Mouse (Mus musculus) liver, embryonic 15.5 days (tissue): ENCODE results near the gene Jpt1. TPM values are rescaled to one million over a fixed set of nuclear protein-coding genes. Genes with fewer than 3 reads are reported as not detected.

Experiments used
- ATAC-seq: fragments of 200-750 bp; cut with Nextera tagmentation; 2 replicates; pipeline ENCODE4 v1.8.0; 2017; ENCODE audit warnings: moderate number of reproducible peaks, mild to moderate bottlenecking, moderate library complexity; ENCODE audit not compliant: insufficient read depth
- H3K27ac ChIP-seq: fragments of 300-500 bp; sonication (generic); replicated peaks from 2 replicates; pipeline ENCODE4 v1.5.1; 2015; ENCODE audit warnings: mild to moderate bottlenecking, inconsistent platforms
- H3K27me3 ChIP-seq: fragments of 300-500 bp; sonication (generic); 2 replicates; pipeline ENCODE4 v1.6.1; 2015; ENCODE audit warnings: mild to moderate bottlenecking, inconsistent platforms
- H3K36me3 ChIP-seq: fragments of 300-500 bp; sonication (generic); replicated peaks from 2 replicates; pipeline ENCODE4 v1.6.1; 2015; ENCODE audit warnings: moderate library complexity, mild to moderate bottlenecking, inconsistent platforms
- H3K4me1 ChIP-seq: fragments of 300-500 bp; sonication (generic); replicated peaks from 2 replicates; pipeline ENCODE4 v1.6.1; 2015; ENCODE audit warnings: inconsistent platforms
- H3K4me2 ChIP-seq: fragments of 300-500 bp; sonication (generic); 2 replicates; pipeline ENCODE4 v1.6.1; 2015; ENCODE audit warnings: moderate library complexity, mild to moderate bottlenecking, inconsistent platforms
- H3K4me3 ChIP-seq: fragments of 300-500 bp; sonication (generic); replicated peaks from 2 replicates; pipeline ENCODE4 v1.5.1; 2015; ENCODE audit warnings: mild to moderate bottlenecking, inconsistent platforms
- H3K9ac ChIP-seq: fragments of 300-500 bp; sonication (generic); 2 replicates; pipeline ENCODE4 v1.6.1; 2015; ENCODE audit warnings: moderate library complexity, mild to moderate bottlenecking, inconsistent platforms
- H3K9me3 ChIP-seq: fragments of 300-500 bp; sonication (generic); replicated peaks from 2 replicates; pipeline ENCODE4 v1.6.1; 2016; ENCODE audit warnings: inconsistent platforms
- WGBS: fragments of 180-500 bp; shearing (Covaris S2); methylation state at CpG from one replicate; pipeline ENCODE4 v1.1.7; 2015; ENCODE audit warnings: mixed read lengths; ENCODE audit not compliant: insufficient replicate concordance; 5-methylcytosine and 5-hydroxymethylcytosine counted together
- polyA plus RNA-seq: library from polyadenylated mRNA; unstranded; fragments of >200 nt; fragmentation: Nextera tagmentation; extraction: Ambion mirVana; gene quantifications from 2 replicates; pipeline ENCODE4 v1.2.1, GENCODE M21; 2015

The Jpt1 gene
- polyA plus RNA-seq, 1 experiment from 2014 or later, result 233 TPM

GRCm38 (mm10) chr11:115473626-115474275 is 40.4 kb downstream of the Jpt1 start:
- H3K4me3 ChIP-seq, result no peak overlapping the region; the same call in 1 of the 2 replicates
- no peak overlapping the region for H3K9ac ChIP-seq
- 20% methylated on average over 15 of the region's 15 CpGs for WGBS

GRCm38 (mm10) chr11:115472183-115472582 is 42.0 kb downstream of the Jpt1 start:
- no peak overlapping the region for H3K9ac ChIP-seq
- no peaks in the 10 kb centered on the region for H3K9me3 ChIP-seq
- 69% methylated on average over 7 of the region's 7 CpGs for WGBS
- no peaks in the 10 kb centered on the region for H3K36me3 ChIP-seq
- no peak for ATAC-seq
- no peak overlapping the region for H3K4me2 ChIP-seq
- H3K4me3 ChIP-seq, result no peak overlapping the region
- H3K27ac ChIP-seq, result no peak overlapping the region
- peaks cover 39% of the 10 kb centered on the region for H3K4me1 ChIP-seq
- no peaks in the 10 kb centered on the region for H3K27me3 ChIP-seq

More at GRCm38 (mm10) chr11:115473626-115474275, 40.4 kb downstream of the Jpt1 start:
- Histone ChIP-seq H3K9me3 (no peaks in the 10 kb centered on the region), H3K27ac (peak overlapping the region; percentile 83), H3K4me2 (peak overlapping the region; percentile 54), H3K4me1 (peaks cover 40% of the 10 kb centered on the region), H3K36me3 (no peaks in the 10 kb centered on the region), H3K27me3 (no peaks in the 10 kb centered on the region)
- peak; percentile 46 for ATAC-seq

- ATAC-seq, result no peak
These were observed 47.0 kb downstream of the Jpt1 start for GRCm38 (mm10) chr11:115467217-115467618.

GRCm38 (mm10) chr11:115464851-115465250 is 49.3 kb downstream of the Jpt1 start:
- H3K27me3 ChIP-seq, result peaks cover 23% of the 10 kb centered on the region; the same call in 1 of the 2 replicates
- H3K9me3 ChIP-seq, result no peaks in the 10 kb centered on the region
- no peak overlapping the region for H3K4me3 ChIP-seq
- no peak overlapping the region for H3K9ac ChIP-seq
- no peak overlapping the region for H3K4me2 ChIP-seq
- H3K36me3 ChIP-seq, result no peaks in the 10 kb centered on the region
- no peak overlapping the region for H3K27ac ChIP-seq
- H3K4me1 ChIP-seq, result no peaks in the 10 kb centered on the region
- ATAC-seq, result no peak
- WGBS, result 72% methylated on average over 8 of the region's 8 CpGs

More at GRCm38 (mm10) chr11:115467217-115467618, 47.0 kb downstream of the Jpt1 start:
- Histone ChIP-seq H3K36me3 (no peaks in the 10 kb centered on the region), H3K27me3 (peaks cover 13% of the 10 kb centered on the region; the same call in 1 of the 2 replicates), H3K4me1 (no peaks in the 10 kb centered on the region), H3K9me3 (no peaks in the 10 kb centered on the region), H3K9ac (no peak overlapping the region), H3K4me2 (no peak overlapping the region), H3K27ac (no peak overlapping the region), H3K4me3 (no peak overlapping the region)
- WGBS, result 45% methylated on average over 4 of the region's 4 CpGs

- Histone ChIP-seq H3K9me3 (no peaks in the 10 kb centered on the region), H3K27me3 (peaks cover 23% of the 10 kb centered on the region; the same call in 1 of the 2 replicates), H3K36me3 (no peaks in the 10 kb centered on the region), H3K4me2 (no peak overlapping the region), H3K27ac (no peak overlapping the region), H3K4me3 (no peak overlapping the region), H3K9ac (no peak overlapping the region), H3K4me1 (no peaks in the 10 kb centered on the region)
- WGBS, result 61% methylated on average over 11 of the region's 11 CpGs
- ATAC-seq, result no peak
These were observed 50.8 kb downstream of the Jpt1 start for GRCm38 (mm10) chr11:115463397-115463796.

- H3K27ac ChIP-seq, result no peak within 1 kb of the TSS
These were observed 51.8 kb downstream of the Jpt1 start, which contains the start of gene Slc16a5 for GRCm38 (mm10) chr11:115462243-115462891. Gene Slc16a5, plus strand, starts transcription at chr11:115462474.

GRCm38 (mm10) chr11:115461846-115462242 is 52.3 kb downstream of the Jpt1 start:
- no peak overlapping the region for H3K9ac ChIP-seq
- no peak for ATAC-seq
- H3K4me2 ChIP-seq, result no peak overlapping the region
- 57% methylated on average over 5 of the region's 5 CpGs for WGBS
- no peaks in the 10 kb centered on the region for H3K9me3 ChIP-seq
- peaks cover 23% of the 10 kb centered on the region; the same call in 1 of the 2 replicates for H3K27me3 ChIP-seq
- no peak overlapping the region for H3K4me3 ChIP-seq
- no peaks in the 10 kb centered on the region; the same call in 1 of the 2 replicates for H3K4me1 ChIP-seq
- H3K36me3 ChIP-seq, result no peaks in the 10 kb centered on the region
- no peak overlapping the region for H3K27ac ChIP-seq

More at GRCm38 (mm10) chr11:115462243-115462891, 51.8 kb downstream of the Jpt1 start, which contains the start of gene Slc16a5:
- Histone ChIP-seq H3K27me3 (peaks cover 23% of the 10 kb centered on the region; the same call in 1 of the 2 replicates), H3K4me3 (no peak within 1 kb of the TSS), H3K4me1 (no peaks in the 10 kb centered on the region; the same call in 1 of the 2 replicates), H3K9ac (no peak within 1 kb of the TSS), H3K36me3 (no peaks in the 10 kb centered on the region), H3K9me3 (no peaks in the 10 kb centered on the region), H3K4me2 (no peak within 1 kb of the TSS)
- ATAC-seq, result peak; percentile 16; the same call in 1 of the 2 replicates
- WGBS, result 51% methylated on average over 16 of the region's 16 CpGs

GRCm38 (mm10) chr11:115460976-115461375 is 53.2 kb downstream of the Jpt1 start:
- H3K27ac ChIP-seq, result no peak overlapping the region
- no peaks in the 10 kb centered on the region for H3K9me3 ChIP-seq
- 24% methylated on average over 8 of the region's 8 CpGs for WGBS
- no peak overlapping the region for H3K4me2 ChIP-seq
- no peaks in the 10 kb centered on the region for H3K36me3 ChIP-seq
- H3K9ac ChIP-seq, result no peak overlapping the region
- peaks cover 23% of the 10 kb centered on the region; the same call in 1 of the 2 replicates for H3K27me3 ChIP-seq
- no peak overlapping the region for H3K4me3 ChIP-seq
- ATAC-seq, result no peak
- no peaks in the 10 kb centered on the region; the same call in 1 of the 2 replicates for H3K4me1 ChIP-seq

- Histone ChIP-seq H3K36me3 (no peaks in the 10 kb centered on the region), H3K27ac (no peak overlapping the region), H3K27me3 (peaks cover 12% of the 10 kb centered on the region; the same call in 1 of the 2 replicates), H3K4me3 (no peak overlapping the region), H3K4me1 (peaks cover 3% of the 10 kb centered on the region; the same call in 1 of the 2 replicates), H3K4me2 (no peak overlapping the region), H3K9me3 (no peaks in the 10 kb centered on the region), H3K9ac (no peak overlapping the region)
- 35% methylated on average over 6 of the region's 6 CpGs for WGBS
- ATAC-seq, result no peak
These were observed 56.8 kb downstream of the Jpt1 start for GRCm38 (mm10) chr11:115457405-115457804.

- Histone ChIP-seq H3K4me1 (peaks cover 3% of the 10 kb centered on the region; the same call in 1 of the 2 replicates), H3K27me3 (0 out of 2 replicates have a peak, but pooled peaks cover 5% of the 10 kb centered on the region), H3K4me2 (no peak overlapping the region), H3K4me3 (no peak overlapping the region), H3K27ac (no peak overlapping the region), H3K36me3 (no peaks in the 10 kb centered on the region), H3K9ac (no peak overlapping the region), H3K9me3 (no peaks in the 10 kb centered on the region)
- WGBS, result 66% methylated on average over 5 of the region's 5 CpGs
- no peak for ATAC-seq
These were observed 58.0 kb downstream of the Jpt1 start for GRCm38 (mm10) chr11:115456182-115456581.

- Histone ChIP-seq H3K9me3 (no peaks in the 10 kb centered on the region), H3K36me3 (no peaks in the 10 kb centered on the region), H3K4me3 (no peak overlapping the region), H3K27me3 (0 out of 2 replicates have a peak, but pooled peaks cover 2% of the 10 kb centered on the region), H3K27ac (no peak overlapping the region), H3K4me2 (no peak overlapping the region), H3K9ac (no peak overlapping the region), H3K4me1 (peaks cover 3% of the 10 kb centered on the region; the same call in 1 of the 2 replicates)
- ATAC-seq, result no peak
- WGBS, result 77% methylated on average over 15 of the region's 15 CpGs
These were observed 58.6 kb downstream of the Jpt1 start for GRCm38 (mm10) chr11:115455619-115456018.
